Mouse (Mus musculus): ENCODE measurements around the gene Dgki. TPM values are rescaled to one million over a fixed set of nuclear protein-coding genes. Genes with fewer than 3 reads are reported as not detected.

Dgki gene
- polyA plus RNA-seq, 1 experiment from 2014 or later, result 0.20 TPM

GRCm38 (mm10) chr6:36891820-36892219 is 408.2 kb downstream of the Dgki start:
- Histone ChIP-seq H3K27me3 (ENCODE audit: control insufficient read depth, insufficient read depth, low read depth, low read length) (no peaks in the 10 kb centered on the region), H3K27ac (ENCODE audit: low read length) (no peak overlapping the region), H3K4me2 (ENCODE audit: low read depth, low read length) (no peak overlapping the region), H3K9me3 (replicated peaks; ENCODE audit: control insufficient read depth, low read length) (no peaks in the 10 kb centered on the region), H3K36me3 (ENCODE audit: control insufficient read depth, insufficient read depth) (no peaks in the 10 kb centered on the region), H3K9ac (ENCODE audit: low read depth, low read length) (no peak overlapping the region), H3K4me1 (ENCODE audit: control insufficient read depth, low read depth, low read length) (no peaks in the 10 kb centered on the region), H3K4me3 (ENCODE audit: low read depth, low read length) (no peak overlapping the region)
- no peak for ATAC-seq (ENCODE audit: low read depth)
- 60% methylated on average over 5 of the region's 5 CpGs for WGBS (ENCODE audit: insufficient replicate concordance)

- H3K36me3 ChIP-seq (ENCODE audit: control insufficient read depth, insufficient read depth), result no peaks in the 10 kb centered on the region
- H3K4me2 ChIP-seq (ENCODE audit: low read depth, low read length), result no peak overlapping the region
- no peaks in the 10 kb centered on the region for H3K9me3 ChIP-seq (replicated peaks; ENCODE audit: control insufficient read depth, low read length)
- WGBS (ENCODE audit: insufficient replicate concordance), result 31% methylated on average over 2 of the region's 2 CpGs
- no peaks in the 10 kb centered on the region for H3K4me1 ChIP-seq (ENCODE audit: control insufficient read depth, low read depth, low read length)
- ATAC-seq (ENCODE audit: low read depth), result no peak
- H3K9ac ChIP-seq (ENCODE audit: low read depth, low read length), result no peak overlapping the region
- H3K27ac ChIP-seq (ENCODE audit: low read length), result no peak overlapping the region
- H3K4me3 ChIP-seq (ENCODE audit: low read depth, low read length), result no peak overlapping the region
- no peaks in the 10 kb centered on the region for H3K27me3 ChIP-seq (ENCODE audit: control insufficient read depth, insufficient read depth, low read depth, low read length)
Observed at GRCm38 (mm10) chr6:36890776-36891175, 409.2 kb downstream of the Dgki start.

GRCm38 (mm10) chr6:36890296-36890695 is 409.7 kb downstream of the Dgki start:
- no peak overlapping the region for H3K27ac ChIP-seq (ENCODE audit: low read length)
- H3K27me3 ChIP-seq (ENCODE audit: control insufficient read depth, insufficient read depth, low read depth, low read length), result no peaks in the 10 kb centered on the region
- H3K9me3 ChIP-seq (replicated peaks; ENCODE audit: control insufficient read depth, low read length), result no peaks in the 10 kb centered on the region
- no peaks in the 10 kb centered on the region for H3K4me1 ChIP-seq (ENCODE audit: control insufficient read depth, low read depth, low read length)
- H3K4me2 ChIP-seq (ENCODE audit: low read depth, low read length), result no peak overlapping the region
- WGBS (ENCODE audit: insufficient replicate concordance), result 26% methylated on average over 5 of the region's 5 CpGs
- no peaks in the 10 kb centered on the region for H3K36me3 ChIP-seq (ENCODE audit: control insufficient read depth, insufficient read depth)
- H3K4me3 ChIP-seq (ENCODE audit: low read depth, low read length), result no peak overlapping the region
- ATAC-seq (ENCODE audit: low read depth), result no peak
- H3K9ac ChIP-seq (ENCODE audit: low read depth, low read length), result no peak overlapping the region

- no peak overlapping the region for H3K9ac ChIP-seq (ENCODE audit: low read depth, low read length)
- no peaks in the 10 kb centered on the region for H3K9me3 ChIP-seq (replicated peaks; ENCODE audit: control insufficient read depth, low read length)
- 56% methylated on average over 4 of the region's 4 CpGs for WGBS (ENCODE audit: insufficient replicate concordance)
- no peak overlapping the region for H3K27ac ChIP-seq (ENCODE audit: low read length)
- no peak overlapping the region for H3K4me3 ChIP-seq (ENCODE audit: low read depth, low read length)
- H3K4me1 ChIP-seq (ENCODE audit: control insufficient read depth, low read depth, low read length), result no peaks in the 10 kb centered on the region
- no peak for ATAC-seq (ENCODE audit: low read depth)
- no peaks in the 10 kb centered on the region for H3K27me3 ChIP-seq (ENCODE audit: control insufficient read depth, insufficient read depth, low read depth, low read length)
- H3K4me2 ChIP-seq (ENCODE audit: low read depth, low read length), result no peak overlapping the region
- H3K36me3 ChIP-seq (ENCODE audit: control insufficient read depth, insufficient read depth), result no peaks in the 10 kb centered on the region
Observed at GRCm38 (mm10) chr6:36881309-36881708, 418.7 kb downstream of the Dgki start.

GRCm38 (mm10) chr6:36880643-36881263 is 419.2 kb downstream of the Dgki start:
- H3K4me2 ChIP-seq (ENCODE audit: low read depth, low read length), result no peak overlapping the region
- no peak for ATAC-seq (ENCODE audit: low read depth)
- H3K9me3 ChIP-seq (replicated peaks; ENCODE audit: control insufficient read depth, low read length), result no peaks in the 10 kb centered on the region
- no peak overlapping the region for H3K27ac ChIP-seq (ENCODE audit: low read length)
- 49% methylated on average over 7 of the region's 7 CpGs for WGBS (ENCODE audit: insufficient replicate concordance)
- H3K27me3 ChIP-seq (ENCODE audit: control insufficient read depth, insufficient read depth, low read depth, low read length), result no peaks in the 10 kb centered on the region
- H3K4me1 ChIP-seq (ENCODE audit: control insufficient read depth, low read depth, low read length), result no peaks in the 10 kb centered on the region
- H3K9ac ChIP-seq (ENCODE audit: low read depth, low read length), result no peak overlapping the region
- H3K4me3 ChIP-seq (ENCODE audit: low read depth, low read length), result no peak overlapping the region
- H3K36me3 ChIP-seq (ENCODE audit: control insufficient read depth, insufficient read depth), result no peaks in the 10 kb centered on the region

- 52% methylated on average over 4 of the region's 4 CpGs for WGBS (ENCODE audit: insufficient replicate concordance)
- no peaks in the 10 kb centered on the region for H3K36me3 ChIP-seq (ENCODE audit: control insufficient read depth, insufficient read depth)
- no peaks in the 10 kb centered on the region for H3K27me3 ChIP-seq (ENCODE audit: control insufficient read depth, insufficient read depth, low read depth, low read length)
- ATAC-seq (ENCODE audit: low read depth), result no peak
- H3K4me2 ChIP-seq (ENCODE audit: low read depth, low read length), result no peak overlapping the region
- H3K4me3 ChIP-seq (ENCODE audit: low read depth, low read length), result no peak overlapping the region
- H3K9ac ChIP-seq (ENCODE audit: low read depth, low read length), result no peak overlapping the region
- H3K4me1 ChIP-seq (ENCODE audit: control insufficient read depth, low read depth, low read length), result no peaks in the 10 kb centered on the region
- no peak overlapping the region for H3K27ac ChIP-seq (ENCODE audit: low read length)
- no peaks in the 10 kb centered on the region for H3K9me3 ChIP-seq (replicated peaks; ENCODE audit: control insufficient read depth, low read length)
Observed at GRCm38 (mm10) chr6:36877399-36877798, 422.6 kb downstream of the Dgki start.

GRCm38 (mm10) chr6:36876426-36876825 is 423.6 kb downstream of the Dgki start:
- Histone ChIP-seq H3K36me3 (ENCODE audit: control insufficient read depth, insufficient read depth) (no peaks in the 10 kb centered on the region), H3K4me3 (ENCODE audit: low read depth, low read length) (no peak overlapping the region), H3K9me3 (replicated peaks; ENCODE audit: control insufficient read depth, low read length) (no peaks in the 10 kb centered on the region), H3K27ac (ENCODE audit: low read length) (no peak overlapping the region), H3K27me3 (ENCODE audit: control insufficient read depth, insufficient read depth, low read depth, low read length) (no peaks in the 10 kb centered on the region), H3K9ac (ENCODE audit: low read depth, low read length) (no peak overlapping the region), H3K4me1 (ENCODE audit: control insufficient read depth, low read depth, low read length) (no peaks in the 10 kb centered on the region), H3K4me2 (ENCODE audit: low read depth, low read length) (no peak overlapping the region)
- no peak for ATAC-seq (ENCODE audit: low read depth)
- 53% methylated on average over 4 of the region's 4 CpGs for WGBS (ENCODE audit: insufficient replicate concordance)

GRCm38 (mm10) chr6:36875926-36876325 is 424.1 kb downstream of the Dgki start:
- Histone ChIP-seq H3K27me3 (ENCODE audit: control insufficient read depth, insufficient read depth, low read depth, low read length) (no peaks in the 10 kb centered on the region), H3K27ac (ENCODE audit: low read length) (no peak overlapping the region), H3K4me1 (ENCODE audit: control insufficient read depth, low read depth, low read length) (no peaks in the 10 kb centered on the region), H3K9me3 (replicated peaks; ENCODE audit: control insufficient read depth, low read length) (no peaks in the 10 kb centered on the region), H3K9ac (ENCODE audit: low read depth, low read length) (no peak overlapping the region), H3K4me3 (ENCODE audit: low read depth, low read length) (no peak overlapping the region), H3K4me2 (ENCODE audit: low read depth, low read length) (no peak overlapping the region), H3K36me3 (ENCODE audit: control insufficient read depth, insufficient read depth) (no peaks in the 10 kb centered on the region)
- no peak for ATAC-seq (ENCODE audit: low read depth)
- 58% methylated on average over 5 of the region's 5 CpGs for WGBS (ENCODE audit: insufficient replicate concordance)

- no peak for ATAC-seq (ENCODE audit: low read depth)
- H3K9ac ChIP-seq (ENCODE audit: low read depth, low read length), result no peak overlapping the region
- H3K27ac ChIP-seq (ENCODE audit: low read length), result no peak overlapping the region
- WGBS (ENCODE audit: insufficient replicate concordance), result 63% methylated on average over 3 of the region's 3 CpGs
- no peak overlapping the region for H3K4me3 ChIP-seq (ENCODE audit: low read depth, low read length)
- H3K4me1 ChIP-seq (ENCODE audit: control insufficient read depth, low read depth, low read length), result no peaks in the 10 kb centered on the region
- no peak overlapping the region for H3K4me2 ChIP-seq (ENCODE audit: low read depth, low read length)
- no peaks in the 10 kb centered on the region for H3K27me3 ChIP-seq (ENCODE audit: control insufficient read depth, insufficient read depth, low read depth, low read length)
- H3K9me3 ChIP-seq (replicated peaks; ENCODE audit: control insufficient read depth, low read length), result no peaks in the 10 kb centered on the region
- no peaks in the 10 kb centered on the region for H3K36me3 ChIP-seq (ENCODE audit: control insufficient read depth, insufficient read depth)
Observed at GRCm38 (mm10) chr6:36872876-36873275, 427.1 kb downstream of the Dgki start.
